Mouse (Mus musculus) brain, embryonic 14.5 days (tissue): ENCODE results near the gene Drg1. TPM values are rescaled to one million over a fixed set of nuclear protein-coding genes. Genes with fewer than 3 reads are reported as not detected.

Experiments used
- DNase-seq: peaks from one replicate; pipeline ENCODE4 v3.0.0-alpha.2; 2011; ENCODE audit warnings: low read depth
- CTCF ChIP-seq: fragments of 200-500 bp; IDR thresholded peaks from 2 replicates; pipeline ENCODE4 v1.5.1; 2012; ENCODE audit warnings: inconsistent platforms, mild to moderate bottlenecking, moderate library complexity, borderline replicate concordance; ENCODE audit not compliant: insufficient read depth, insufficient read length; ENCODE audit errors: extremely low read depth
- POLR2A ChIP-seq: fragments of 200-500 bp; IDR thresholded peaks from 2 replicates; pipeline ENCODE4 v1.6.1; 2012; ENCODE audit warnings: mild to moderate bottlenecking, inconsistent platforms, borderline replicate concordance; ENCODE audit not compliant: poor library complexity, insufficient read depth, insufficient read length, severe bottlenecking; ENCODE audit errors: extremely low read depth
- polyA plus RNA-seq: library from polyadenylated mRNA; depleted of rRNA; stranded (reverse); fragments of >200 nt; gene quantifications from 2 replicates; pipeline ENCODE4 v1.2.3, GENCODE M21; 2012

Drg1 gene
- polyA plus RNA-seq, 1 experiment: 96.3 TPM

- DNase-seq: peak; percentile 98
- TF ChIP-seq CTCF (no peak), POLR2A (peak; percentile 75; the same call in 1 of the 2 replicates)
Observed at GRCm38 (mm10) chr11:3289302-3289802, 23.1 kb upstream of the Drg1 start.

DNA sequence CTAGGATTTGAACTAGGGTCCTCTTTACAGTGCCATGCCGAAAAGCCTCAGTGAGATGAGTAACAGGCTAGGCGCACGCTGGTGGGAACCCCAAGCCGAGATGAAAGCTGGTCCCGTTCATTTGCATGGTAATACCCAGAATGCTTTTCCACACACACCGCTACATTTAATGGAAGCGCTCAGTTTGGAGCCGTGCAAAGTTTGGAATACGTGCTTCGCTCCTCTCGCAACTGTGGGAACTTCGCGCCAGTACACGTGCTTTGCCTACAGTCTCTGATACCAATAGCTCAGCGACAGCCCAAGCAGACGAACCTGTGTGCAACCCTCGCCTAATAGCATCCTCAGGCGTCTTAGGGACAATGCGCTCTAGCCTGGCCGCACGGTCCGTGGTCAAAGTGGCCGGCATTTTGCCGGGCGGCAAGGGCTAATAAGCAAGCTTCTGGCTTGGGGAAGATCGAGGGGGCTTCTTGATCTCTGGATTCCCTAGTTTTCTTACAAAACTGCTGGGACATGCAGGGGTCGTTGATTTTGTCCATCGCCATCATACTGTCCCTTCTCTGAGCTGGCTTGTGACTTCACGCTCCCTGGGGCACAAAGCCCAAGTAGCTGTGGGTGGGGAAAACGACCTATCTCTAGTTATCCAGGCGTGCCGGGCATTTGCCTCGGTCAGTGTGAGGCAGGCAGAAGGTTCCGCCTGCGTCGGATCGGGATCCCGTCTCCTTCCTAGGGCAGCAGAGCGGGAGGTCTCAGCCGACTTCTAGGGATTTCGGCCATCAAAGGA lies 22.5 kb upstream of the Drg1 start, which contains the start of gene Patz1:
Gene Patz1 (plus strand): TSS at position 354 of the 781 bp plus-strand sequence.
- TF ChIP-seq POLR2A (peak; percentile 26; the same call in 1 of the 2 replicates), CTCF (no peak)
- DNase-seq: peak; percentile 85

DNA sequence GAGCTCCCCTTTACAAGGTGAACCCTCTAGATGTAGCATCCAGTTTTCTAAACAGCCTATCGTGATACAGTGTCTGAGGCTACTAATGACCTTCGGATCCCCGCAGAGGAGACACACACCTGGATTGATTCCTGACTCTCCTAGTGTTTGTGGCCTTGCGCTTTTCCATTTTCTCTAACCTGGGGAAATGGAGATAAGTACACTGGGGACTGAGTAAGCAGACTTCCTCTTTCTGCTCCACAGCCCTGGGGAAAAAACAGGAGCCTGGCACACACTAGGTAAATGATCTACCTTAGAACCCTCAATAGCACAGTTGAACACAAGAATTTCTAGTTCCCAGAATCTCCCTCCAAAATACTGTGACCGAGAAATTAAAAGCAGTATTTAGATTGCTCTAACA lies 21.7 kb upstream of the Drg1 start:
- DNase-seq: no peak
- no peak for TF ChIP-seq CTCF
- no peak for TF ChIP-seq POLR2A

DNA sequence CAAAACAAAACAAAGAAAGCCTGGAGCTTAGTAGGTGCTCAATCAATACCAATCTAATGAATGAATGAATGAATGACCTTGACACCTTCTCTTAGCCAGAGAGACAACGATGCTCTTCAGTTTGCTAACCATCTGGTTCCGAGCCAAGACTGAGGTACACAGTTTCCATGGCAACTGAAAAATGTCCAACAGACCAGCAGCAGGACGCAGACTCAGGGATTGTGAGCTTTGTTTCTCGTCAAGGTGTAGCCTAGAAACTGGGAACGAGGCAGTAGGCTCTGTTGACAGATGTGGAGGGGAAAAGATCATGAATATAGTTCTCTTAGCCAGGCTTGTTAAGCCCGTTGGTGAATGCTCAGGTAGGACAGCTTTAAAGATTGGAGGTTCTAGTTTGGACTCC lies 20.9 kb upstream of the Drg1 start:
- TF ChIP-seq CTCF (no peak), POLR2A (no peak)
- DNase-seq: peak; percentile 79

GRCm38 (mm10) chr11:3285940-3286339 lies 19.7 kb upstream of the Drg1 start:
- no peak for TF ChIP-seq CTCF
- TF ChIP-seq POLR2A: no peak
- no peak for DNase-seq

DNA sequence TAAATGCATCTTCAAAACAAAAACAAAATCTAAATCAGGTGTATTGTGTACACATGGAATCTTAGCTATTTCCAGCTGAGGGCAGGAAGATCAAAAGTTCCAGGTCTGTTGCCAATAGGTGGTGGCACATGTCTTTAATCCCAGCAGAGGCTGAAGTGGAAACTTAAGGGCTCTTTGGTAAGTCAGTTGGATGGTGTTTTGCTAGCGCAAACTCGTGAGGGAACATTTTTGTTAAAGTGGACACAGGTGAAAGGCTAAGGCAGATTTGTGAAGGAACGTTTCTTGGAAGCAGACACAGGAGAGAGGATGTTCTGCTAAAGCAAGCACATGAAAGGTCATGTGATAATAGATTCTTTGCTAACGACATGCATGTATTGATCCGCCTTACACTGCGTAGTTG lies 17.4 kb upstream of the Drg1 start:
- TF ChIP-seq POLR2A: no peak
- TF ChIP-seq CTCF: no peak
- no peak for DNase-seq

DNA sequence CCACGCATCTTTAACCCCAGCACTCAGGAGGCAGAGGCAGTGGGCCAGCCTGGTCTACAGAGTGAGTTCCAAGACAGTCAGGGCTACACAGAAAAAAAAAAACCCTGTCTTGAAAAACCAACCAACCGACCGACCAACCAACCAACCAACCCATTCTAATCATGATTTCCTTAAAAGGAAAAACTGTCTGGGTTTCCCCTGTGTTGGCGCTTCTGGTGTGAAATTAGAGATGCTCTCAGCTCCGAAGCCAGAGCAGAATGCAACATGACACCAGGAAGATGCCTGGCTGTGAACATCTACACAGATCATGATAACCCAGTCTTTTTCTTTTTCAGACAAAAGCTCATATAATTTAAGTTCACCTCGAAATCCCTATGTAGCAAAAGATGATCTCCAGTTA lies 16.7 kb upstream of the Drg1 start:
- TF ChIP-seq CTCF: no peak
- TF ChIP-seq POLR2A: no peak
- DNase-seq: no peak

DNA sequence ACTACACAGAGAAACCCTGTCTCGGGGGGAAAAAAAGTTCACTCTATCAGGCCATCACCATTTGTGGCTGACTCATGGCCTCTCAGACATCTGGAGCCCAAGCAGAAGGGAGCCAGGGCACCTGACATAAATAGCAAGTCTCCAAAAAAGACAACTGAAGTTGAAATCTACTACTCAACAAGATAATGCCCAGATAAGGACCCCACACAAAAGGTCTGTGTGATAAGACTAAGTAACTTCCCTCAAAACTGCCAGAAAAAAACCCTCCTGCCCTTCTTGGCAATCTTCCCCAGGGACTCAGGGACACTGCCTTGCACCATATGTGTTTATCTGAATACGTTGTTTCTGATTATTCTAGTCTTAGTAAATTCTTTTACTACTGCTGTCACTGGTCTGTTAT lies 13.5 kb upstream of the Drg1 start:
- DNase-seq: no peak
- TF ChIP-seq CTCF (no peak), POLR2A (no peak)

DNA sequence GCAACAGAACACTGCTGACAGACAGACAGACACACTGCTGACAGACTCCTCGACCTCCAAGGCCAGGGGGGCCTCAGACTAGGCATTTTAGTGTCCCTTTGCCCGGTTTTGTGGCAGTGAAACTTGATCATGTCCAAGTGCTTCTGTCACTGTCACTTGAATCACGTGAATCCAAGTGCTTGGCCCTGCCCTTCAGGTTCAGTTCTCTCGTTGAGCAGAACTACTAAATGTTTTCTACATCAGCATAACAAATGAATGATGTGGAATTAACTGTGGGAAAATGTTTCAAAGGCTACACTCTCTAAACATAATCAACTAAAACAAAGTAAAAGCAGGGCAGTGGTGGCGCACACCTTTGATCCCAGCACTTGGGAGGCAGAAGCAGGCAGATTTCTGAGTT lies 12.1 kb upstream of the Drg1 start:
- no peak for DNase-seq
- no peak for TF ChIP-seq POLR2A
- TF ChIP-seq CTCF: no peak

GRCm38 (mm10) chr11:3269241-3269640 lies 3.0 kb upstream of the Drg1 start:
- no peak for TF ChIP-seq CTCF
- TF ChIP-seq POLR2A: no peak
- DNase-seq: no peak

GRCm38 (mm10) chr11:3267133-3267532 lies 918 bp upstream of the Drg1 start:
- DNase-seq: no peak
- TF ChIP-seq POLR2A (no peak), CTCF (no peak)
